Mouse (Mus musculus): ENCODE measurements at regions not wholly inside any gene's neighbourhood (a gene's known extent, or its start where the extent isn't known, plus 50 kb on each side); places are given as distances from the start of the nearest gene placed in this dataset.
"Not testable (repeated sequence)": the region's sequence is repeated elsewhere in the genome, so short reads cannot be mapped to it uniquely, and the experiment has no call there.

GRCm38 (mm10) chr10:103507051-103507450 lies 139.5 kb downstream of the Slc6a15 start:
- not testable (repeated sequence) for DNase-seq (ENCODE audit: low spot score)

- no peak for DNase-seq (ENCODE audit: low spot score)
Observed at GRCm38 (mm10) chr10:103544502-103544901, 176.9 kb downstream of the Slc6a15 start.

- no peak for DNase-seq (ENCODE audit: low spot score)
Observed at GRCm38 (mm10) chr10:103549510-103549909, 181.9 kb downstream of the Slc6a15 start.

DNA sequence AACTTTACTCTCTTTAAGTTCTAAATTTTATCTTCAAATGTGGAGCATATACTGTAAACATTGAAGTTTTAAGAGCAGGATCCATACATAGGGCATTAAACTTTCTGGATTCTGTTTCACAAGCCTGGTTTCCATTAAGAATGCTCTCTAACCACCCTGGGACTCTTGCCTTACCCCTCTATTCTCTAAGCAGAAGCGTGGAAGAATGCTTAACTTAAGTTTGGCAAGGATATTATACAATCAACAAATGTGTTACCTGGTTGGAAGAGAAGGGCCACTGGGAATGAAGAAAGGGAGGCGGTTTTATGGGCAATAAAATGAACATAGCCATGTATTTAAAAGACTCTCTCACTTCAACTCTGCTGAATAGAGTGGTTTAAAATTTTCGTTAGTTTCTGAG lies 217.5 kb downstream of the Slc6a15 start:
- no peak for DNase-seq (ENCODE audit: low spot score)

DNA sequence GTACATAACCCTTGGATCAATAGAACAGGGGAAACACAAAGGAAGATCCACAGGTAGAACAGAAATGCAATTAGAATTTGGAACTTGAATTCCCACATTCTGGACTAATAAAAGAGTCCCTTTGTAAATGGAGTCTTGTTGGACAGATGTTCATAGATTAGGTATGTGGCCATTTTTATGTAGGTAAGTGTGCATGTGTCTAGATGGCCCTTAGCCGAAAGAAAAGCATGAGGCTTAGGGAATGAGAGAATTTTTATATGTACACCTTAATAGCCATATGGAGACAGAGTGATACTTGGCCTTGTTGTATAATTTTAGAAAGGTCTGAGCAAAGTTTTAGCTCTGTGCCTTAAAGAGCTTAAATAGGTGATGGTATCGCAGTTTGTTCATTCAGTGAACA lies 217.9 kb downstream of the Slc6a15 start:
- no peak for DNase-seq (ENCODE audit: low spot score)

- no peak for DNase-seq (ENCODE audit: low spot score)
Observed at GRCm38 (mm10) chr10:103591985-103592384, 224.4 kb downstream of the Slc6a15 start.

GRCm38 (mm10) chr10:103641162-103641561 lies 273.6 kb downstream of the Slc6a15 start:
- no peak for DNase-seq (ENCODE audit: low spot score)

GRCm38 (mm10) chr10:103649848-103650247 lies 282.3 kb downstream of the Slc6a15 start:
- no peak for DNase-seq (ENCODE audit: low spot score)

GRCm38 (mm10) chr10:103673081-103673480 lies 305.5 kb downstream of the Slc6a15 start:
- no peak for DNase-seq (ENCODE audit: low spot score)

DNA sequence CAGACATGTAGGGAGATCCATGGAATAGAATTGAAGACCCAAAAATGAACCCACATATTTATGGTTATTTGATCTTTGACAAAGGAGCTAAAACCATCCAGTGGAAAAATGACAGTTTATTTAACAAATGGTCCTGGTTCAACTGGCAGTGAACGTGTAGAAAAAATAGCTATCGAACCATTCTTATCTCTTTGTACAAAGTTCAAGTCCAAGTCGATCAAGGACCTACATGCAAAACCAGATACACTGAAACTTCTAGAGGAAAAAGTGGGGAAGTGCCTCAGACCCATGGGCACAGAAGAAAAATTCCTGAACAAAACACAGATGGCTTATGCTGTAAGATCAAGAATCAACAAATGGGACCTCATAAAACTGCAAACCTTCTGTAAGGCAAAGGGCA lies 306.2 kb downstream of the Slc6a15 start:
- DNase-seq (ENCODE audit: low spot score): no peak

GRCm38 (mm10) chr10:103692682-103693081 lies 325.1 kb downstream of the Slc6a15 start:
- DNase-seq (ENCODE audit: low spot score): no peak

DNA sequence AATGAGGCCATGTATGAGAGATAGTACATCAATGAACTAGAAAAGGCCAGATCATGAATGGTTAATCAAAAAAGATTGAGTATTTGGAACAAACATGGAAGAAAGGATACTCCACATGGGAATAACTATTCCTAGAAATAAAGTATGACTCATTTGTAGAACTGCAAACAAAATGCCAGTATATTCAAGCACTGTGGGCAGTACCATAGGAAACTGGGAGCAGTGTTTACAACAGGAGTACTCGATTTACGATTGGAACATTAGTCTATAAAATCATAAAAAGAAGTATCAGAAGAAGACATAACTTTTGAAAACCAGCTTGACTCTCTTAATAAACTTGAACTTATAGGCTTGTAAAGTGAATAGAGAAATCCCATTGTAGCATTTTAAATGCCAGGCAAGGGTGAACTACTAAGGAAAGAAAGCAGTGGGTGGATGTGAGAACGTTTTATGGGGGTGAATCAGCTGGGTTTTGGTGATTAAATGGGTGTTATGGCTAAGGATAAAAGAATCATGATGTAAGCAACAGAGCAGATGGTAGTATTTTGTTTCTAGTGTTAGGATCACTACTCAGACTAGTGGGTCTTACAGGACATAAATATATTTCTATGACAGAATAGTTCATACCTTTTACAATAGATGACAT lies 347.6 kb downstream of the Slc6a15 start:
- DNase-seq (ENCODE audit: low spot score): no peak

DNA sequence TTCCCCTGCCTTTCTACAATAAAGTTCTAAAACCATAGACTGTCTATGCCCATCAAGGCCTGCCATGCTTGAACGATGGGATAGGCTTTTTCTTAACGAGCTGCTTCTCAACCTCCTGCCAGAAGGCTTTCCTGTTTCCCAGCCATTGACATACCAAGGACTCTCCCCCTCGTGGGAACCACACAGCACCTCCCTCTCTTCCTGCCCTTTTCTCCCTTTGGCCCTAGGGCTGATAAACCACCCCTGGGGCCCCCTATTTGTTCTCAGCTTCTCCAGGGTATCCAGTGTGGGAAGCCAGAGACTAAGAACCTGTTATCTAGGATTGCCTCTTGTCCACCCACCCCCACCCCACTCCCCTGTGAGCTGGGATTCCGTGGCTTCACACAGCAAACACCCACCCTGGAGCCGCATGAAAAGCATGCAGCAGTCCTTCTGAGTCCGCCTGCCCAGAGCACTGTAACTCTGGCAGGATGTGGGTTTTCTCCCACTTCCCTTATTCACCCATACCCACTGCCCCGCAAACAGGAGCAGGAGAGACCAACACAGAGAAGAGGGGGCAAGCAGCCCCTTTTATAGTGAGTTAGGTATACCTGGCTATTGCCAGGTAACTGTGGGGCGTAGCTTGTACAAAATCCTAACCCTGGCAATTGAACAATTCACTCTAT lies 351.5 kb downstream of the Slc6a15 start:
- no peak for DNase-seq (ENCODE audit: low spot score)

DNA sequence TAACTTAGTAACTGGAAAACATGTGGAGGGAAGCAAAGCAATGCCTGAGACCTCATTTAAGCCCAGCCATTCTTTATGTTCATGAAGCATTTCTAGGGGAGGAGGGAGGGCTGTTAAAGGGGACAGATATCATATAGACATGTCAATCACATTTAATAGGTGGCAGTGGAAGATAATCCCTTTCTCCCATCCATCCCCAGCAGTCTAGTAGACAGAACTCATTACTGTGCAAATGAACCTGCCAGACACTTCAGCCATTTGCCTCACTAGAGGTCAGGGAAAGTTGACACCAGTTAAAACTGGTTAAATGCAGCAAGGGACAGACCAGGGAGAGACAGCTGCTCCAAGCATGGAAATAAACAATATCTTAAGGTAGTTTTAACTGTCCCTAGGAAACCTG lies 359.1 kb downstream of the Slc6a15 start:
- peak; percentile 83 for DNase-seq (ENCODE audit: low spot score)

DNA sequence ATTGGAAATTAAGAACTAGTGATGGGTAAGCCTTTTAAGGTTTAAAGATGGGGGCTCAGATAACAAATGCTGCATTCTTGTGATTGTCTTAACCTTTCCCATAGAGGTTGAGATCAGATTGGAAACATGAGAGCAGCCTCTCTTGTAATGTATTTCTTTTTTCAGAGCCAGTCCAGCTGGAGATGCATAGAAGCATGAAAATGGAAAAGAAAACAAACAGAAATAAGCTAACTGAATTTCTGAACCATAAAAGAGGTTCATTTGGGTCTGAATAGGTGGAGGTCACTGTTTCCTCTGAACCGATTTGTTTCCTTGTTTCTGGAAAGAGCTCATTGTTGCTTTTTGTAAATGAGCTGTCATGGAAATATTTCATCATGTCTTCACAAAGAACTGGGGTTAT lies 363.9 kb downstream of the Slc6a15 start:
- peak; percentile 52 for DNase-seq (ENCODE audit: low spot score)

- DNase-seq (ENCODE audit: low spot score): no peak
Observed at GRCm38 (mm10) chr10:103731981-103732380, 364.4 kb downstream of the Slc6a15 start.

DNA sequence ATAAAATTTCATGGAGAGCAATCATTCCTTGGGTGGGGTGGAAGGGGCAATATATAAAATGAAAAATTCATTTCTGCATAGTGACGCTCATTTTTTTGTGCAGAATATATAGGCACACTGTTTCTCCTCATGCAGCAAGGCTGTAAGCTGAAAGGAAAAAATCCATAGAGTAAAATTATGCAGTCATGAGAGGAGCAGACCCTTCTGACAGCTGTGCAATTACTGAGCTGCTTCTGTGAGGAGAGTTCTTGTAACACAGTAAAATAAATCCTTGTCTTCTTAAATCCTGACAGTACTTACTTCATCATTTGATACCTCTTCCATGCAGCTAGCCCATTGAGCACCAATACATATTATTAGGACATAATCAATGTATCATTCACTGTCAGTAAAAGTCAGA lies 362.7 kb upstream of the Gm21293 start:
- no peak for DNase-seq (ENCODE audit: low spot score)

DNA sequence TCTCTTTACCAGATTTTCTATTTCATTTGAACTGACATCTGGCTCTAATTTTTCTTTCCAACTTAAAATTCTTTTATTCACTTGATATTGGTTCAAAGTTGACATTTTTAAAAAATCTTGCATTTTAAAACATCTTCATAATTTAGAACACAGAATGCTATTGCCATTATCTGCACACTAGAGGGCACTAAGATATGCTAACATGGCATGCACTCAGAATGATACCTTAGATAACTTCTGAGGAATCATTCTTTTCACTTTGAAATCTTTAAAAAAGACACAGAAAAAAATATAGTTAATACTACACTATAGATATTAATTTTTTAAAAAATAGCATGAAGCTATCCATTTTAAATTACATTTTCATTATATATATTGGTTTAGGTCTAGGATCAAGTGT lies 357.9 kb upstream of the Gm21293 start:
- DNase-seq (ENCODE audit: low spot score): peak; percentile 18

GRCm38 (mm10) chr10:103829079-103829478 lies 313.7 kb upstream of the Gm21293 start:
- DNase-seq (ENCODE audit: low spot score): no peak

DNA sequence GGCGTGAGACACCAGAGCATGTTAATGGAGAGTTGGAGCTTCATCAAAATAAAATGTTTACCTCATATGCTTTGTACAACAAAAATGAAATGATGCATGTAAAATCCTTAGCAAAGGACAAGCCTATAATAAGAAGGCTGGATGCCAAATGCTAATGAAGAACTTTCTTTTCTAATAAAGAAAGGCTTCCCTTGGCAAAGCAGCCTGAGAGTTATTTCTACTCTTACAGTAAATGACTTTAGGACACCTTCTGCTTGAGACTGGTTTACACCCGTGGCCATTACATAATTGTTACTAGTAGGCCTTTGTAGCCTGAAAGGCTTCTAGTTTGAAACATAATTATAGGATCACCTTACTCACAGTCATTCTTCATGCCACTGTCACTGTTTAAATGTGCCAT lies 310.7 kb upstream of the Gm21293 start:
- DNase-seq (ENCODE audit: low spot score): peak; percentile 5

DNA sequence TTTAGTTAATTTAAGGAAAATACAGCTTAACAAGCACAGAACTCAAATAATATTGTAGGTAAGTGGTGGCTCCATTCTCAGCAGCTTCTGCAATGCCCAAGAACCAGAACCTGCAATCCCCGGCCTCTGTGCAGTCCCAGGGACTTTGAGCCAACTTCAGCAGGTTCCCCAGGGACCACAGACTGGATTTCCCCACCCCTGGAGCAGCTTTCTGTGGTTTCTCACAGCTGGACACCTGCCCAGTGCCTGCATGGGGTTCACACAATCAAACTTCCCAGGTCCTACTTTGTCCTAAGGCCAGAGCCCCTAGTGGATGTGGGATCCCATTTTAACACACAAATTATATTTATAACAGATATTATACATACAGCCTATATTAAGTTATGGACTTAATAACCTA lies 287.6 kb upstream of the Gm21293 start:
- no peak for DNase-seq (ENCODE audit: low spot score)

GRCm38 (mm10) chr10:103860890-103861289 lies 281.9 kb upstream of the Gm21293 start:
- DNase-seq (ENCODE audit: low spot score): no peak

DNA sequence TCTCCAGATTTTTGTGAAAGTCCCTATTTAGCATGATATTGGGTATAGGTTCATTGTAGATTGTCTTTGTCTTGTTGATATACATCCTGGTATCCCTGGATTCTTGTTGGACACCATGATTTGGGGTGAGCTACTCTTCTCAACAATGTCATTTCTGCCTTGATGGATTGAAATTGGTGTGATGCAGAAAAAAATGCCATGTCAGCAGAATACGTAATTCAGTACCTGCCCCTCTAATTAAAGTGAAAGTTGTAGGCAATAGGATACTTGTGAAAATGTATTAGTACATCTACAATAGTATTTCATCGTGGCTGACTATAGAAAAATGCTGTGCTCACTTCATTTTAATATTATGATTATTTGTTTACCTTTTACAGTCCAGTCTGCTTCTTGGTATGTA lies 280.7 kb upstream of the Gm21293 start:
- no peak for DNase-seq (ENCODE audit: low spot score)

- DNase-seq (ENCODE audit: low spot score): no peak
Observed at GRCm38 (mm10) chr10:103863909-103864308, 278.9 kb upstream of the Gm21293 start.

All from embryo, embryonic 10.5 days (tissue).